Mouse (Mus musculus): Measurements from ENCODE around the gene Dst. TPM values are rescaled to one million over a fixed set of nuclear protein-coding genes. Genes with fewer than 3 reads are reported as not detected.

Gene Dst
- total and polyA plus RNA-seq, 3 experiments: 9.1 to 28.0 (median 20.5) TPM

DNA sequence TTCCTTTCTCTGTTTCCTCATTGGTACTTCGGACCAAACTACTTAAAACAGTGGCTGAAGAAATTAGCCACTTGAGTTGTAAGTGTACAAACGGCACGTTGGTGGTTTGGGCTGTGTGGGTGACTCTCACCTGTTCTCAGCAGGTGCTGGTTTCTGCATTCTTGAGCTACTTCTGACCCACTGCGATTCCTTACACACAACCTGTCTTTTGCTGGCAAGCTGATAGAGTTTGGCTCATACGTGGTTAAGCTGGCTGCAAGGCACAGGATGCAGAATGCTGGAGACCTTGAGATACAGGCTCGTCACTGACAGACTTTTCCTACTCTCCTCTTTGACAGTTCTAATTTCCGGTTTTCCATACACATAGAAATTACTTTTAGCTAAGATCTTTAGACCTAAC, 19.4 kb downstream of the Dst start:
- TF ChIP-seq MYC (IDR thresholded peaks at IDR 0.05; ENCODE audit: low read depth, low read length) (no peak), ETS1 (conservative IDR thresholded peaks at IDR 0.05; ENCODE audit: low read depth, low read length) (no peak), ZMIZ1 (IDR thresholded peaks at IDR 0.05; ENCODE audit: low read depth, low read length) (no peak), E2F4 (IDR thresholded peaks at IDR 0.05; ENCODE audit: insufficient replicate concordance, low read depth, low read length) (no peak), ELF1 (IDR thresholded peaks at IDR 0.05; ENCODE audit: low read depth, low read length) (no peak), SMC3 (IDR thresholded peaks at IDR 0.05; ENCODE audit: low read depth, low read length) (no peak)
- Histone ChIP-seq H3K4me3 (replicated peaks in 1 of 3; ENCODE audit: low read depth in 2 of 3, low read length in 2 of 3, poor library complexity in 1 of 3) (no peak overlapping the region), H3K9me3 (replicated peaks; ENCODE audit: low read length) (no peaks in the 10 kb centered on the region), H3K79me2 (replicated peaks; ENCODE audit: control insufficient read depth, extremely low read depth, insufficient read depth, poor library complexity, severe bottlenecking) (no peaks in the 10 kb centered on the region), H3K4me1 (ENCODE audit: control insufficient read depth in 1 of 2, insufficient read depth in 2 of 2) (no peaks in the 10 kb centered on the region), H3K4me2 (ENCODE audit: insufficient read depth, low read depth, poor library complexity, severe bottlenecking) (no peak overlapping the region), H3K9ac (ENCODE audit: insufficient read depth, low read depth) (no peak overlapping the region), H3K36me3 (replicated peaks in 1 of 2; ENCODE audit: control insufficient read depth in 1 of 2, insufficient read depth in 1 of 2, low read length in 1 of 2) (peaks cover 0 to 10% of the 10 kb centered on the region in 2 experiments), H3K27ac (ENCODE audit: insufficient read depth, low read depth) (no peak overlapping the region), H3K27me3 (replicated peaks) (no peaks in the 10 kb centered on the region)
- in situ Hi-C loops (cut with MboI; ENCODE audit: low pct_ligation_motif_present, low pct_unique_long_range_greater_than_20kb, low sequenced_read_pairs): no loop called here
- dilution Hi-C loops (cut with MboI; ENCODE audit: extremely low pct_ligation_motif_present, extremely low pct_unique_long_range_greater_than_20kb, low sequenced_read_pairs): no loop called here
- no peak for DNase-seq (ENCODE audit: extremely low read depth)

DNA sequence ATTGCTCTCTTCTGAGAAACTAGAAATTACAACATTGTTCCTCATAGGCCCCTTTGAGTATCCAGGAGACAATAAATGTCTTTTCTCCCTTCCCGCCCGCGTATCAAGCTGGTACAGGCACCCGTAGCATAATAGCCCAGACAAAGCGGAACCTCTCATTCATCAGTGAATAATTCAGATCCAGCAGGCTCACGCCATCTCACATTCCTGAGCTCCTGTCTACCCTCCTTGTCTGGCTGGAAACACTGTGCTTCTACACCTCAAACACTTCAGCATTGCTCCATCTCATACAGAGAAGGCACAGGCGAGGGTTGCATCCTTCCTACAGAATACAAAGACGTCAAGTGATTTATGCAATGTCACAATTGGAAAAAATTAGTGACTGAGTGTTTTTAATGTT, 23.8 kb downstream of the Dst start:
- dilution Hi-C loops (cut with MboI; ENCODE audit: extremely low pct_ligation_motif_present, extremely low pct_unique_long_range_greater_than_20kb, low sequenced_read_pairs): no loop called here

DNA sequence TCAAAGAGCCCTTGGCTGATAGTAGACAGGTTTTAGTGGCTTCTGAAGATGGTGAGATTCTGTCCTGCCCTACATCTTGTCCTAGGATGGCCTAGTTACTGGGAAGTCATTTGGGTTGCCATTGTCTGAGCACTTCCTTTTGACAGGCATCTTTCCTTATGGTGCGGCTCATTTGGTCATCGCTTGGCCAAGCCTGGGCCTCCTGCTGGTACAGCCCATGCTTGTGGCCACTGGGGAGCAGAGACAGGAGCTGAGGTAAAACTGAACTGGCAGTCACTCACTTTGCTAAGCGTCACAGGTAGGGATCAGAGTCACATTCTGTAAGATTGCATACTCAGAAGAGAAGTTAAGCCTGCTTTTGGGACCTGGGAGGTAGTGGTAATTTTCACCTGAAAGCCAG, 24.2 kb downstream of the Dst start:
- no peak for DNase-seq (ENCODE audit: extremely low read depth)
- Histone ChIP-seq H3K4me3 (replicated peaks in 1 of 3; ENCODE audit: low read depth in 2 of 3, low read length in 2 of 3, poor library complexity in 1 of 3) (no peak overlapping the region), H3K4me2 (ENCODE audit: insufficient read depth, low read depth, poor library complexity, severe bottlenecking) (no peak overlapping the region), H3K36me3 (replicated peaks in 1 of 2; ENCODE audit: control insufficient read depth in 1 of 2, insufficient read depth in 1 of 2, low read length in 1 of 2) (peaks cover 0 to 11% of the 10 kb centered on the region in 2 experiments), H3K4me1 (ENCODE audit: control insufficient read depth in 1 of 2, insufficient read depth in 2 of 2) (peaks cover 0 to 16% of the 10 kb centered on the region in 2 experiments; a peak in 3 of 4 replicates), H3K9ac (ENCODE audit: insufficient read depth, low read depth) (no peak overlapping the region), H3K9me3 (replicated peaks; ENCODE audit: low read length) (no peaks in the 10 kb centered on the region), H3K27ac (ENCODE audit: insufficient read depth, low read depth) (no peak overlapping the region), H3K79me2 (replicated peaks; ENCODE audit: control insufficient read depth, extremely low read depth, insufficient read depth, poor library complexity, severe bottlenecking) (no peaks in the 10 kb centered on the region), H3K27me3 (replicated peaks) (no peaks in the 10 kb centered on the region)
- no peak for TF ChIP-seq RAD21 (IDR thresholded peaks at IDR 0.05; ENCODE audit: low read depth, low read length)
- TF ChIP-seq USF2 (conservative IDR thresholded peaks at IDR 0.05; ENCODE audit: low read depth, low read length): no peak
- no peak for TF ChIP-seq NRF1 (IDR thresholded peaks at IDR 0.05; ENCODE audit: low read depth, low read length)
- TF ChIP-seq ZC3H11A (IDR thresholded peaks at IDR 0.05; ENCODE audit: low read depth, low read length): no peak
- no peak for TF ChIP-seq TCF12 (IDR thresholded peaks at IDR 0.05; ENCODE audit: low read depth, low read length)
- TF ChIP-seq RCOR1 (conservative IDR thresholded peaks at IDR 0.05; ENCODE audit: low read depth, low read length): no peak
- TF ChIP-seq USF1 (IDR thresholded peaks at IDR 0.05; ENCODE audit: low read depth, low read length): no peak
- no peak for TF ChIP-seq E2F4 (IDR thresholded peaks at IDR 0.05; ENCODE audit: insufficient replicate concordance, low read depth, low read length)
- no peak for TF ChIP-seq CHD1 (IDR thresholded peaks at IDR 0.05; ENCODE audit: low read depth, low read length)
- no peak for TF ChIP-seq TBP (conservative IDR thresholded peaks at IDR 0.05; ENCODE audit: low read depth, low read length)
- no peak for TF ChIP-seq ZMIZ1 (IDR thresholded peaks at IDR 0.05; ENCODE audit: low read depth, low read length)
- no peak for TF ChIP-seq CTCF (conservative IDR thresholded peaks at IDR 0.05 in 1 of 2, IDR thresholded peaks at IDR 0.05 in 1 of 2; ENCODE audit: low read depth in 2 of 2, low read length in 2 of 2)
- TF ChIP-seq BHLHE40 (IDR thresholded peaks at IDR 0.05; ENCODE audit: low read depth, low read length): no peak
- TF ChIP-seq MEF2A (IDR thresholded peaks at IDR 0.05; ENCODE audit: borderline replicate concordance, low read depth, low read length): no peak
- TF ChIP-seq EP300 (IDR thresholded peaks at IDR 0.05; ENCODE audit: low read length): no peak
- in situ Hi-C loops (cut with MboI; ENCODE audit: low pct_ligation_motif_present, low pct_unique_long_range_greater_than_20kb, low sequenced_read_pairs): no loop called here
- dilution Hi-C loops (cut with MboI; ENCODE audit: extremely low pct_ligation_motif_present, extremely low pct_unique_long_range_greater_than_20kb, low sequenced_read_pairs): no loop called here

More for the DNA sequence above, 23.8 kb downstream of the Dst start:
- H3K36me3 ChIP-seq (replicated peaks in 1 of 2; ENCODE audit: control insufficient read depth in 1 of 2, insufficient read depth in 1 of 2, low read length in 1 of 2): peaks cover 0 to 11% of the 10 kb centered on the region in 2 experiments
- TF ChIP-seq CTCF (conservative IDR thresholded peaks at IDR 0.05 in 1 of 2, IDR thresholded peaks at IDR 0.05 in 1 of 2; ENCODE audit: low read depth in 2 of 2, low read length in 2 of 2): no peak
- TF ChIP-seq MAFK (IDR thresholded peaks at IDR 0.05; ENCODE audit: insufficient replicate concordance, low read length): no peak
- no peak for TF ChIP-seq MXI1 (IDR thresholded peaks at IDR 0.05; ENCODE audit: low read depth, low read length)
- H3K9ac ChIP-seq (ENCODE audit: insufficient read depth, low read depth): no peak overlapping the region
- H3K9me3 ChIP-seq (replicated peaks; ENCODE audit: low read length): no peaks in the 10 kb centered on the region
- no peaks in the 10 kb centered on the region for H3K27me3 ChIP-seq (replicated peaks)
- in situ Hi-C loops (cut with MboI; ENCODE audit: low pct_ligation_motif_present, low pct_unique_long_range_greater_than_20kb, low sequenced_read_pairs): no loop called here
- H3K4me1 ChIP-seq (ENCODE audit: control insufficient read depth in 1 of 2, insufficient read depth in 2 of 2): peaks cover 0 to 16% of the 10 kb centered on the region in 2 experiments; a peak in 3 of 4 replicates
- H3K4me2 ChIP-seq (ENCODE audit: insufficient read depth, low read depth, poor library complexity, severe bottlenecking): no peak overlapping the region
- no peak overlapping the region for H3K4me3 ChIP-seq (replicated peaks in 1 of 3; ENCODE audit: low read depth in 2 of 3, low read length in 2 of 3, poor library complexity in 1 of 3)
- no peak for DNase-seq (ENCODE audit: extremely low read depth)
- no peaks in the 10 kb centered on the region for H3K79me2 ChIP-seq (replicated peaks; ENCODE audit: control insufficient read depth, extremely low read depth, insufficient read depth, poor library complexity, severe bottlenecking)
- no peak overlapping the region for H3K27ac ChIP-seq (ENCODE audit: insufficient read depth, low read depth)
